Mouse (Mus musculus): Measurements from ENCODE around the gene Pla2g5.
A peak's percentile ranks its signal among the peaks of the same experiment; 100 is the strongest.

Gene Pla2g5

GRCm38 (mm10) chr4:138796513-138797216 lies 66.6 kb downstream of the Pla2g5 start:
- no peak for DNase-seq

- no peak for DNase-seq
Measured at GRCm38 (mm10) chr4:138794344-138794743, 68.9 kb downstream of the Pla2g5 start.

GRCm38 (mm10) chr4:138793276-138793675 lies 70.0 kb downstream of the Pla2g5 start:
- peak; percentile 80 to 81 for DNase-seq

- no peak for DNase-seq
Measured at GRCm38 (mm10) chr4:138792599-138792998, 70.7 kb downstream of the Pla2g5 start.

GRCm38 (mm10) chr4:138791452-138791851 lies 71.8 kb downstream of the Pla2g5 start:
- DNase-seq, result no peak

- no peak for DNase-seq
Measured at GRCm38 (mm10) chr4:138788381-138788780, 74.9 kb downstream of the Pla2g5 start.

- peak; percentile 36 to 51 for DNase-seq
Measured at GRCm38 (mm10) chr4:138786141-138786540, 77.1 kb downstream of the Pla2g5 start.

- DNase-seq, result no peak
Measured at GRCm38 (mm10) chr4:138785721-138786120, 77.6 kb downstream of the Pla2g5 start.

GRCm38 (mm10) chr4:138782098-138782497 lies 81.2 kb downstream of the Pla2g5 start:
- DNase-seq, result no peak

- DNase-seq, result no peak
Measured at GRCm38 (mm10) chr4:138780300-138780699, 83.0 kb downstream of the Pla2g5 start.

GRCm38 (mm10) chr4:138777417-138778407 lies 85.6 kb downstream of the Pla2g5 start:
- DNase-seq, result no peak

- no peak for DNase-seq
Measured at GRCm38 (mm10) chr4:138775435-138775834, 87.8 kb downstream of the Pla2g5 start, which contains the start of gene Pla2g2d. Gene Pla2g2d, plus strand, starts transcription at chr4:138775735.

GRCm38 (mm10) chr4:138772386-138772785 lies 90.9 kb downstream of the Pla2g5 start:
- no peak for DNase-seq

- no peak for DNase-seq
Measured at GRCm38 (mm10) chr4:138771970-138772369, 91.3 kb downstream of the Pla2g5 start.

- no peak for DNase-seq
Measured at GRCm38 (mm10) chr4:138762266-138762665, 101.0 kb downstream of the Pla2g5 start.

GRCm38 (mm10) chr4:138757416-138757815 lies 105.9 kb downstream of the Pla2g5 start, which contains the start of gene Pla2g2f:
Gene Pla2g2f, minus strand, starts transcription at chr4:138757626.
- DNase-seq, result no peak

GRCm38 (mm10) chr4:138755983-138756382 lies 107.3 kb downstream of the Pla2g5 start:
- DNase-seq, result no peak

GRCm38 (mm10) chr4:138755439-138755838 lies 107.8 kb downstream of the Pla2g5 start:
- no peak for DNase-seq

- DNase-seq, result no peak
Measured at GRCm38 (mm10) chr4:138754432-138754831, 108.8 kb downstream of the Pla2g5 start.

- DNase-seq, result no peak
Measured at GRCm38 (mm10) chr4:138753608-138754007, 109.7 kb downstream of the Pla2g5 start.

GRCm38 (mm10) chr4:138752603-138753002 lies 110.7 kb downstream of the Pla2g5 start:
- DNase-seq, result no peak
